Mouse (Mus musculus) erythroid progenitor cell, adult 5-6 weeks (primary cell): ENCODE measurements around the gene Nme9. TPM values are rescaled to one million over a fixed set of nuclear protein-coding genes. Genes with fewer than 3 reads are reported as not detected.

ENCODE experiments used
- ATAC-seq: replicated peaks from 2 replicates; pipeline ENCODE4 v1.8.0; 2016; ENCODE audit warnings: moderate number of reproducible peaks, mild to moderate bottlenecking, moderate TSS enrichment, inconsistent platforms; ENCODE audit not compliant: poor library complexity, low FRiP score, severe bottlenecking
- total RNA-seq, 2 experiments: library from RNA; stranded (forward) in 1 of 2; stranded (reverse) in 1 of 2; fragments of 150-400 nt in 1 of 2; fragments of 186-747, 209-891 nt in 1 of 2; gene quantifications; 2 replicates each; pipeline versions ENCODE4 v1.2.3 to v1.2.4; 2015 to 2017; ENCODE audit warnings: low replicate concordance in 2 of 2

Nme9 gene
- total RNA-seq, 2 experiments from 2014 or later, result not detected

- ATAC-seq, result peak; percentile 65
These were observed 19.2 kb downstream of the Nme9 start for GRCm38 (mm10) chr9:99470347-99471092.

GRCm38 (mm10) chr9:99471334-99471733 is 20.1 kb downstream of the Nme9 start:
- no peak for ATAC-seq

- no peak for ATAC-seq
These were observed 28.0 kb downstream of the Nme9 start for GRCm38 (mm10) chr9:99479181-99479711.

- no peak for ATAC-seq
These were observed 29.5 kb downstream of the Nme9 start for GRCm38 (mm10) chr9:99480764-99481163.

- ATAC-seq, result no peak
These were observed 31.9 kb downstream of the Nme9 start for GRCm38 (mm10) chr9:99483191-99483590.

GRCm38 (mm10) chr9:99484632-99485031 is 33.4 kb downstream of the Nme9 start:
- no peak for ATAC-seq

- peak; percentile 93 for ATAC-seq
These were observed 33.9 kb downstream of the Nme9 start for GRCm38 (mm10) chr9:99485144-99485543.

- no peak for ATAC-seq
These were observed 35.9 kb downstream of the Nme9 start for GRCm38 (mm10) chr9:99487126-99487695.

GRCm38 (mm10) chr9:99487841-99488240 is 36.6 kb downstream of the Nme9 start:
- ATAC-seq, result no peak

GRCm38 (mm10) chr9:99491050-99491449 is 39.8 kb downstream of the Nme9 start:
- ATAC-seq, result no peak

- ATAC-seq, result no peak
These were observed 41.4 kb downstream of the Nme9 start for GRCm38 (mm10) chr9:99492634-99493200.

GRCm38 (mm10) chr9:99499336-99499735 is 48.1 kb downstream of the Nme9 start:
- ATAC-seq, result no peak

- ATAC-seq, result no peak
These were observed 54.6 kb downstream of the Nme9 start for GRCm38 (mm10) chr9:99505875-99506274.

Other genes starting within 250 kb of the Nme9 start
- gene Faiml, start 214.2 kb upstream of the Nme9 start, total RNA-seq (2015; ENCODE audit: low replicate concordance), result not detected in 2 replicates
- gene Faiml, start 214.2 kb upstream of the Nme9 start, total RNA-seq (2017; ENCODE audit: low replicate concordance), result not detected in 2 replicates
- 128 and 183 TPM in 2 replicates for gene Cep70, start 208.1 kb upstream of the Nme9 start, total RNA-seq (2015; ENCODE audit: low replicate concordance)
- 189 and 248 TPM in 2 replicates for gene Cep70, start 208.1 kb upstream of the Nme9 start, total RNA-seq (2017; ENCODE audit: low replicate concordance)
- gene Esyt3, start 92.9 kb upstream of the Nme9 start, total RNA-seq (2015; ENCODE audit: low replicate concordance), result not detected in 2 replicates
- gene Esyt3, start 92.9 kb upstream of the Nme9 start, total RNA-seq (2017; ENCODE audit: low replicate concordance), result not detected in 2 replicates
- 14.3 TPM in 1 of 2 replicates, not detected in the other for gene Mras, start 14.1 kb upstream of the Nme9 start, total RNA-seq (2015; ENCODE audit: low replicate concordance)
- gene Mras, start 14.1 kb upstream of the Nme9 start, total RNA-seq (2017; ENCODE audit: low replicate concordance), result 0.08 and 0.13 TPM in 2 replicates
- 20.9 and 30.6 TPM in 2 replicates for gene Armc8, start 117.4 kb downstream of the Nme9 start, total RNA-seq (2015; ENCODE audit: low replicate concordance)
- 33.6 and 37.8 TPM in 2 replicates for gene Armc8, start 117.4 kb downstream of the Nme9 start, total RNA-seq (2017; ENCODE audit: low replicate concordance)
- gene Dbr1, start 124.3 kb downstream of the Nme9 start, total RNA-seq (2015; ENCODE audit: low replicate concordance), result 7.5 and 11.5 TPM in 2 replicates
- 12.3 and 32.3 TPM in 2 replicates for gene Dbr1, start 124.3 kb downstream of the Nme9 start, total RNA-seq (2017; ENCODE audit: low replicate concordance)
- gene A4gnt, start 161.0 kb downstream of the Nme9 start, total RNA-seq (2015; ENCODE audit: low replicate concordance), result not detected in 2 replicates
- not detected in 2 replicates for gene A4gnt, start 161.0 kb downstream of the Nme9 start, total RNA-seq (2017; ENCODE audit: low replicate concordance)
- gene Dzip1l, start 178.0 kb downstream of the Nme9 start, total RNA-seq (2015; ENCODE audit: low replicate concordance), result not detected in 2 replicates
- gene Dzip1l, start 178.0 kb downstream of the Nme9 start, total RNA-seq (2017; ENCODE audit: low replicate concordance), result not detected in 2 replicates